Mouse (Mus musculus) adrenal gland, adult 2 months (tissue): ENCODE data around the gene Tlk2. TPM values are rescaled to one million over a fixed set of nuclear protein-coding genes. Genes with fewer than 3 reads are reported as not detected.

Source experiments
- DNase-seq: peaks from one replicate; pipeline ENCODE4 v3.0.0; 2021
- polyA plus RNA-seq: library from polyadenylated mRNA; depleted of rRNA; stranded (reverse); fragments of >200 nt; gene quantifications from 2 replicates; pipeline ENCODE4 v1.2.3, GENCODE M21; 2012
- total RNA-seq, 2 experiments: library from RNA; stranded (reverse); gene quantifications; 2 replicates each; pipeline ENCODE4 v1.2.3; 2021

Gene Tlk2
- total and polyA plus RNA-seq, 3 experiments = 7.1 to 68.5 (median 44.6) TPM

GRCm38 (mm10) chr11:105261601-105262351 is 83.2 kb downstream of the Tlk2 start:
- no peak for DNase-seq

- DNase-seq = no peak
These were observed 85.9 kb downstream of the Tlk2 start for GRCm38 (mm10) chr11:105264506-105264905.

DNA sequence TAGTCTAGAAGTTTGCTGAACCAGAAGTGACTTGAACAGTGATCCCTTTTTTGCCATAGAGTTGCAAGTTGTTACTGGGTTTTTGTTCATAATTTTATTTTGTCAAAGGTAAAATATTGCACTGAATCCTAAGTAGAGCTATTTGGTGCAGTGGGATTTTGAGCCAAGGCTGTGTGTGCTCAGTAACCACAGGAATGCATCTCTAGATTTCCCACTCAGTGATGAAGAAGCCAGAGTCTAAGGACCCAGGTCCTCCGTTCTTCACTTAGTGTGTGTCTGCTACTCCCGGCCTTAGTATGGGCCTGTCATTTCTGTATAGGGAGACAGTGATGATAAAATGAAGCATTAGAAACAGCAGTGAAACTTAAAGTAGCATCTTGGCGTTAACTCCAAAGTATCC is 86.4 kb downstream of the Tlk2 start:
- no peak for DNase-seq

- peak; percentile 39 for DNase-seq
These were observed 91.5 kb downstream of the Tlk2 start for GRCm38 (mm10) chr11:105270155-105270554.

- no peak for DNase-seq
These were observed 101.8 kb downstream of the Tlk2 start for GRCm38 (mm10) chr11:105280456-105280855.

- DNase-seq = no peak
These were observed 102.7 kb downstream of the Tlk2 start for GRCm38 (mm10) chr11:105281291-105281690.

DNA sequence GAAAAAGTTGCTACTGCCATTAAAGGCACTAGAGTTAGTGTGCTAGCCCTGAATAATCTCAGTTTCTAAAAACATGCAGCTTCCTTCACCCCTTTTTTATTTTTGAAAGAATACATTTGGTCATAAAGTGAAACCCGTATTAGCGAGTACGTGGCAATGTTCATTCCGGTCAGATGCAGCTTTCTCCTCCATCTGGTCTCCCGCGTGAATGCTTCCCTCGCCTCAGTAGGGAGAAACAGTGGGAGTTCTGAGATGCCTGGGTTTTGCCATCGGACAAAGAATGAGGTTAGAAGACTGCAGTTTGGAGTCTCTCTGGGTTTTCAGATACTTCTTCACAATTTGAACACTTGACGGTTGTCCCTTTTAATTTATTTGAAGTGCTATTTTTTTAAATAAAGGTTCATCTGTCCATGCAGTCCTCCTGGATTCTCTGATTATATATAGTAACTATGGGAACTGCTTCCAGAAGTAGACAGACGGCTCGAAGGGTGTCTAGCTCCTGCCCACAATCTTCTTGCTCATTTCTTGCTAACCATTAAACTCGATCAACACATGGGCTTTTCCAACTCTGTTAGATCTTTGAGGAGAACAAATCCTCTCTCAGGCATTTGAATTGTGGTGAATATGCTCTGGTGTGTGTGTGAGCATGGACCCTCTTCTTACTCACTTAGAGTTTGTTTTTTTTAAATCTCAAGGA is 103.3 kb downstream of the Tlk2 start:
- no peak for DNase-seq

GRCm38 (mm10) chr11:105282460-105282859 is 103.9 kb downstream of the Tlk2 start:
- DNase-seq = no peak

DNA sequence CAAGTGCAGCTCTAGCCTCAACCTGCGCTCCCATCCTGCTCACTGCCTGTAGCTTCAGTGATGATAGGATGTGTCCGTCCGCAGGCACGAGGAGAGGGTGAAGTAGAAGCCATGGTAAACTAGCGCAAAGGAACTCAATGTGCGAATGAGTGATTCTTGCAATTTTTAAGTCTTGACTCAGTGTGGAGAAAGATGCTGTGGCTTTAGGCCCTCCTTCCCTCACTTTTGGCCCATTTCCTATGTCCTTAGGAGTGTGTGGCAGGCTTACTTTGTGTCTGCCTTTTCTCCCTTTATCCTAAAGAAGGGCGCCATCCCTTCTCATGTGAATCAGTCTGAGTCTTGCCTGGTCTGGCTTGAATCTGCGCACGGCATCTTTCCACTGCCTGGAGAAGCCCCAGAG is 104.4 kb downstream of the Tlk2 start:
- DNase-seq = no peak

DNA sequence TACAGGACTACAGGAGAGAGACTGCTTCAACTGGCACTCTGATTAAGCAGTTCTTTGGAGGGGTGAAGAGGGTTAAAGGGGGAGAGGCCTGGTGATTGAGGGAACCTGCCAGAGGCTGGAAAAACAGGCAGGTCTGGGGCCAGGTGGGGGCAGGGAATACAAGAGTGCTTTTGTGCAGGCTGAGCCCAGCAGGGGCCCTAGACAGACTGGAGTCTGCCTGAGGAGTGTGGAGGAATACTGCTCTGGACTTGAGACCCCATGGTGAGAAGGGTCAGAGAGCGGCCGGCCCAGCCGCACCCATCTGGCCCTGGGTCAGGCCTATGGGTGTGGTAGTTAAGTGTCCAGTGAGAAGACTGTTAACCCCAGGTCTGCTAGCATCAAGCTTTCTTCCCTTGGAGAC is 107.1 kb downstream of the Tlk2 start:
- DNase-seq = no peak

DNA sequence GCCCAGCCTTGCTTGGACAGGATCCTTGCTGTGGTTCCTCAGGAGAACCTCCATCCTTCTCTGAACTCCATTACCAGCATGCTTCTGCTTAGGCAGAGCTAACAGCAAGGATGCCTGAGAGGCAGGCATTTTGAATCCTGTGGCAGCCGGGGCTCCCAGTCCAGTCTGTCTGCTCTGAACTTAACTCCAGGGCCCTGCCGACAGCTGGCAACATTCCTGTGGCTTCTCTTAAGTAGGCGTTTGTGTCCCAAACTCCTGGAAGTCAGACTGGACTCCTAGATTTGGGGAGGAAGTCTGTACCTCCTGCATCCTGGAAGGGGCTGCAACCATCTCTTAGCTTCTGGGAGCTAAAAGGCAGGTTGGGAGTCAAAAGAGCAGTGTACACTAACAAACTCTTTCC is 110.8 kb downstream of the Tlk2 start:
- DNase-seq = no peak

DNA sequence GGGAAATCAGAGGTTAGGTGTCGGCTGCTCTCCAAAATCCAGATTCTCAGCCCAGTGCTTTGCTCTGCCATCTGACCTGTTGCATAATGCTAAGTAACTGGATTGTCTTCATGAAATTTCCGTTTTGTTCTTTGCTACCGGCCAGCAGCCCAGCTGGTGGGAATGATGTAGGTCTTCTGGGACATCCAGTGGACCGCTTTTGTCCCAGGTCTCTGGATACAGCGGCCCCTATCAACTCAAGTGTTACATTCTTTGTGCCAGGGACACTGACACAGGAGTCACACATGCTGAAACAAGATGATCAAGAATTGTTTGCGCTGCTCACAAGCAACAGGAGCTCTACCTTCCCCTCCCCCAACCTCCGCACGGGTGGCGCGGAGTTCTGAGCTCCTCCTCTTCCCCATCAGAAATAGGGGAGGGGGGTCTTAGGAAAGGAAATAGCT is 113.1 kb downstream of the Tlk2 start:
- no peak for DNase-seq

DNA sequence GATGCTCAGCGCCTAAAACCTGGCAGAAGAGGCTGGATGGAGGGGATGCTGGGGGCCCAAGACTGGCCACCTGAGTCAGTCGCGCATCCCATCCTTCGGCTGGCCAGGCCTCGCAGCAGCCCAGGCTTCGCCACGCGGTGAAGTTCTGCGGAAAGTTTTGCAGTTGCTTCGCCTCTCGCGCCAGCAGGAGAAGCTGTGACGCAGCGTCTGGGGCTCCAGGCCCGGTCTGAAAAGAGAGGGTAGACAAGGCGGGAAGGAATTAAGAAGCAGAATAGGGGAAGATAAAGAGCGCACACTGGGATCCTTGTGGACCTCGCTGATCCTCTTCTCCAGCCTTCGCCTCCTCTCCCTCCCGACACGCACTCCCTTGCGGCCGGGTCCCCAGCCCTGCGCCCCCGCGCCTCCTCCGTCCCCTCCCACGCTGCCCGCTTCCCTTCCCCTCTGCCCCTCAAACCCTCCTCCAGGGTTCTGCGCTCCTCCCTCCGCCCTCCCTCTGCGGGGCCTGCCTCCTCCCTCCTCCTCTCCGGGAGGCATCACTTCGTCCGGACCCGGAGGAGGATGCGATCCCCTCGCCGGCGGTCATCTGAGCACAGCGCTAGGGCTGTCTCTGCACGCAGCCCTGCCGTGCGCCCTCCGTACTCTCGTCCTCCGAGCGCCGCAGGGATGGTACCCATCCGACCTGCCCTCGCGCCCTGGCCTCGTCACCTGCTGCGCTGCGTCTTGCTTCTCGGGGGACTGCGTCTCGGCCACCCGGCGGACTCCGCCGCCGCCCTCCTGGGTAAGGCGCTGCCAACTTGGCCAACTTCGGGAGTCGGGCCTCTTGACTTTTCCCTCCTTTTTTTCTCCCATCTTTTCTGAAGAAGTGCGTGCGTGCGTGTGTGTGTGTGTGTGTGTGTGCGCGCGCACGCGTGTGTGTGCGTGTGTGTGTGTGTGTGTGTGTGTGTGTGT is 113.8 kb downstream of the Tlk2 start, which contains the start of gene Mrc2:
Gene Mrc2, plus strand, starts transcription at position 520 of the 948 bp plus-strand sequence.
- peak; percentile 63 for DNase-seq

GRCm38 (mm10) chr11:105293101-105293581 is 114.5 kb downstream of the Tlk2 start:
- DNase-seq = peak; percentile 21

DNA sequence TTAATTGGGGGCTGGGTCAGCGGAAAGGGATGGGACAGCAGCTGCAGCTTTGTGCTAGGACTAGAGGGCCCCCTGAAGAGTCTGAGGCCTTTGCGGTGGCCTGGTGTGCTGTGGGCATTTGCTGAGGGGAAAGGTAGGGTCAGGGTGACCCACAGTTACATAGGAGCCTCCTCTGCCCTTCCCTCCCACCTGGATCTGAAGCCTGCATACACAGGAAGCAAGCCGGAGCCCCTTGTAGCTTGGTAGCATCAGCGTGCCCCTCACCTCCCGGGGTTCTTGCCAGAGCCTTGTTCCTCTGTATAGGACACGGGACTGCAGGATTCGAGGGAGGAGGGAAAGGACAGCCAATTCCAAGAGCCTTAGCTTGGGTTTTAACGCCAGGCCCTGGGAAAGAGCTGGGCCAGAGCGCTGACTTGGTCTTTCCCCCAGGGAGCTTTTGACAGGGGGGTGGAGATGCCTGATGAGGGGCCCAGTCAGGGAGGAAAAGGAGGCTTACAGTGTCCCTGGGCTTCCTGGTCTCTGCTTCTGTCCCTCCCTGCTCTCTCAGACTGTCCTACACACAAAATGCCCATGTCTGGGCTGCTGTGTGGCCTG is 115.4 kb downstream of the Tlk2 start:
- DNase-seq = no peak

DNA sequence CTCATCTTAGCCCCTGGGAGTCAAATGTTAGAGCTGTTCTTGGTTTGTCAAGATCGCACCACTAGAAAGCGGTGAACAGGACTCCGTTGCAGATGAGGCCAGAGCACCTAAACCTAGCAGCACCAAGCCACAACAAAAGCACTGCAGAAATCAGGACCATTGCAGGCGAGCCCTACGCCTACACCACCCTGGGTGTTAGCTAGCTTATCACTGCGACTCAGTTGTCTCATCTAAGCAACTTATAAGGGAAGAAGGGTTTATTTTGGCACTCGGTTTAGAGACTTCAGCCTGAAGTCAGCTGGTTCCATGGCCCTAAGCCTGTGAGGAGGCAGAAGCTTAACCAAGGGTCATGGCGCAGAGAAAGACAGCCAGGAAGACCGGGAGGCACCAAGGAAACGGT is 117.5 kb downstream of the Tlk2 start:
- no peak for DNase-seq

GRCm38 (mm10) chr11:105310197-105310596 is 131.6 kb downstream of the Tlk2 start:
- no peak for DNase-seq

GRCm38 (mm10) chr11:105311291-105311975 is 132.8 kb downstream of the Tlk2 start:
- peak; percentile 69 for DNase-seq

DNA sequence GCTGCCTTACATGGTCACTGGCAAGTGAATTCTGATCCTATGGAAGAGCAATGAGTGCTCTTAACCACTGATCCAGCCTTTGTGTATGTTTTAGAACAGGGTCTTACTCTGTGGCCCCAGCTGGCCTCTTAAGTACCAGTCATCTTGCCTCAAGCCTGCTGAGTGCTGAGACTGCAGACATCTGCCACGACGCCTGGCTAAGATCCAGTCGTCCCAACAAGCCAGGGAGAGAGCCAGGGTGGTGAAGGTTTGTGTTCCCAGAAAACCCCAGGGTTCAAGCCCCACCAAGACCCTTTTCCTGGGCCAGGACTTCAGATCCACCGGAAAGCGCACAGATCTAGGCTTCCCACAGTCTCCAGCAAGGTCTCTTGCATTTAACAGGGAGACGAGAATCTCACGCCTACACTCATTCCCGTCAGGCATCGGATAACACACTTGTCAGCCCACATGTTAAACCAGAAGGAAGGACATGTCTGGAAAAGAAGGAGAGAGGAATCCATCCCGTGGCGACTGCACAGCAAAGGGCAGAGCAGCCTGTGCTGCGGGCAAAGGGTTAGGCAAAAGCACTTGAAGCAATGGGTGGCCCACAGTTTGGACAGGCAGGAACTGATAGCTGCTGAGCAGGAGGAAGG is 133.8 kb downstream of the Tlk2 start:
- no peak for DNase-seq

- DNase-seq = peak; percentile 47
These were observed 134.5 kb downstream of the Tlk2 start for GRCm38 (mm10) chr11:105312972-105313632.
